Mouse (Mus musculus) yolk sac, embryonic 10.5 days (tissue): ENCODE measurements around the gene Hist1h2ai.

Source experiments
- DNase-seq: peaks from one replicate; pipeline ENCODE4 v3.0.0-alpha.2; 2017; ENCODE audit warnings: low spot score

The Hist1h2ai gene

GRCm38 (mm10) chr13:21715864-21716539, at the start of gene Hist1h2ai, which contains the start of gene Hist1h2bl:
Gene Hist1h2ai (plus strand): TSS chr13:21716422.
Gene Hist1h2bl (minus strand): TSS chr13:21716143.
- DNase-seq = peak; percentile 96

- no peak for DNase-seq
Observed at GRCm38 (mm10) chr13:21677305-21677704, 38.9 kb upstream of the Hist1h2ai start, which contains the start of gene Olfr1360. Gene Olfr1360 (minus strand): TSS chr13:21677405.

DNA sequence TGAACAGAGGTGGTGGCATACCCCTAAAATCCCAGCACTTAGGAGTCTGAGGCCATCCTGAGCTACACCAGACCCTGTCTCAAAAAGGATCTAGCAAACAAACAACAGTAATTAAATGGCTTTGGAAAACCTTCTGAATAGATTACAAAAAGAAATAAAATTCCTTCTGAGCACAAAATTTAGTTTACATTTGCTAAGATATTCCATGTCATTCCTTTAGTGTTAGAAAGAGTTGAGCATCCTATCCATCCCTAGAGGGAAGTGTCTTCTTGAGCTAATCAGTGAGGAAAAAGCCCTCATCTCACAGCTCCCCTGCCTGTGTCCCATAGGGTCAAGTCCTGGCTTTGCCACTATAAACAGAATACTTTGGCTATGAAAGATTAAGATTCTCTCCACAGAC, 18.4 kb upstream of the Hist1h2ai start, which contains the start of gene Olfr1359:
TSS of gene Olfr1359 (plus strand) at position 301 of the 400 bp plus-strand sequence.
- no peak for DNase-seq

DNA sequence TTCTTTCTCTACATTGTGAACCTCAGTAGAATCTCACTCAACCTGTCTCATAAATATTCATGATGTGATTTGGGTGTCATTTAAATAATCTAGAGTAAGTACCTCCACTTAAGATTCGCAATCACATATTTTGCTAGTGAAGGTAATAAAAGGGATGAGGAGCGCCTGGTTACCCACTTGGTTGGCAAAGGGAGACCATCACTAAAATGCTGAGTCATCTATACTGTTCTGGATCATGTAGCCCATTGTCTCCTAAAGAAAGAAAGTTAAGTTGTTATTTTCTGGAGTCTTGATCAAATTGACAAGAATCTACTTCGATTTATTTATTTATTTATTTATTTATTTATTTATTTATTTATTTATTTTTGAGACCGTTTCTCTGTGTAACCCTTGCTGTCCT, 9.6 kb upstream of the Hist1h2ai start:
- no peak for DNase-seq

DNA sequence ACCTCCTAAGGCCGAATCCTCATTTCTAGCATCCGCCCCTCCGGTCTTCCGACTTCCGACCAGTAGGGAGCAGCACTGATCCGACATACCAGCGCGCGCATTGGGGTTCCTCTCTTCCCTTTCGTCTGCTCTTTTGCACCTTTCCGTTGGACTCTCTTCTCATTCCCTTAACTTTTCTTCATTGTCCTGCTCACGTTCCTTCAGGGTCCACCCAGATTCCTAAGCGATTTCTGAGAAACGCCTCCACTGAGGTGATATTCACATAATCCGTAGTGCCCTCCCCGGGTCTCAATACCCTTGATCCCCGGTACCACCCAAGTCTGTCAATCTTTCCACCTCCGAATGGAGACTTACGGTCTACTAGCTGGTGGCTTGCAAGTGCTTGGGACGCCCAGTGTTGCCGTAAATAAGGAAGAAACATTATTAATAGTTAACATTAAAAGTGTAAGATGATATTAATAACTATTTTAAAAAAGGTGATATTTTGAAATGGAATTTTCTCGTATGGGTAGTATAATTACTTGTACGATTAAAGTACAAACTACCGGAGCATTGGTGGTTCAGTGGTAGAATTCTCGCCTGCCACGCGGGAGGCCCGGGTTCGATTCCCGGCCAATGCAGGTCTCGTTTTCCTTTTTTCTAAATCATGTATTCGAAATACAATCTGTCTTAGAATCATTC, 6.1 kb upstream of the Hist1h2ai start:
- peak; percentile 89 for DNase-seq

DNA sequence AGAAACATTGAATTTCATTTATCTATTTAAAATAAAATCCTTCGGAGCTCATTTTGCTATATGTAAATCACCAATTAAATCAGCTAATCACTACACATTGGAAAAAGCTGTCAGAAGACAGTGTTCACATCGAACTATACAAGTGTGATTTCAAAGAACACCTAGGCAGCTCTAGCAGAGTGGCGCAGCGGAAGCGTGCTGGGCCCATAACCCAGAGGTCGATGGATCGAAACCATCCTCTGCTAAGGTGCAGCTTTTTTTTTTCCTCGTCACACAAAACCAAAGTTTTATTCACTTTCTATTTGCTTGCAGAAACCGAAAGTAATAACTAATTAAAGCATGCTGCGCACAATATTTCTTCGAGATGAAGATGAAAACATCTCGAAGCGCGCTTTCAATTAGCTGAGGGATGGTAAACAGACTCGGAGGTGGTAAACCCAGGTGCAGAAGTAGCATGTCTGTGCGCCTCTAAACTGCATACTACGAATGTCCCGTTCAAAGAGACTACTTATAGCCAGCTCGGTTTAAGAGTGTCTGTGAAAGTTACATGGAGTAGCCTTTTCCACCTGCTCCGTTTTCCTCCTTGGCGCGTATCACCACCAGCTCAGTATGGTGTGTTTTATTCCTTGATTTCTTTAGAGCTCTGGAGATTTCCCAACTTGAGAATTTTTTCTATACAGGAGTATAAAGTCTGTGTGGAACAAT, 5.2 kb upstream of the Hist1h2ai start:
- peak; percentile 81 for DNase-seq

DNA sequence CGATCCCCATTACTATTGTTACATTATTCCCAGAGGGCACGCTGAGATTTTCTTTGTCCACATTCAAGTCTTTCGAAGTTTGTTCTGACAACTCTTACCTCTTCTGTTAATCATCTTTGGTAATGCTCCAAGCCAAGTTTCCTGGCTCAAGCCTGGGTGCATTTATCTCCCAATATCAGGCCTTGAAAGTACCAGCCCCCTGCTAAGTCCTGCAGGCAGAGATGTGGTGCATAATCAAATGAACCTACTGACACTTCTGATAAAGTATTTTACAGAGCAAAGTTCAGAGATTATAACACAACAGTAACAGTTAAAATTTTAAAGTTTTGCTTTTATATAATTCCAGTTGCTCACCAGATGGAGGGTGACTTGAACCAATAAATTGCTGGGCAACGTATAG, 4.5 kb upstream of the Hist1h2ai start:
- no peak for DNase-seq

- peak; percentile 64 for DNase-seq
Observed at GRCm38 (mm10) chr13:21714725-21715124, 1.5 kb upstream of the Hist1h2ai start.

GRCm38 (mm10) chr13:21715131-21715863, 925 bp upstream of the Hist1h2ai start:
- DNase-seq = peak; percentile 62

DNA sequence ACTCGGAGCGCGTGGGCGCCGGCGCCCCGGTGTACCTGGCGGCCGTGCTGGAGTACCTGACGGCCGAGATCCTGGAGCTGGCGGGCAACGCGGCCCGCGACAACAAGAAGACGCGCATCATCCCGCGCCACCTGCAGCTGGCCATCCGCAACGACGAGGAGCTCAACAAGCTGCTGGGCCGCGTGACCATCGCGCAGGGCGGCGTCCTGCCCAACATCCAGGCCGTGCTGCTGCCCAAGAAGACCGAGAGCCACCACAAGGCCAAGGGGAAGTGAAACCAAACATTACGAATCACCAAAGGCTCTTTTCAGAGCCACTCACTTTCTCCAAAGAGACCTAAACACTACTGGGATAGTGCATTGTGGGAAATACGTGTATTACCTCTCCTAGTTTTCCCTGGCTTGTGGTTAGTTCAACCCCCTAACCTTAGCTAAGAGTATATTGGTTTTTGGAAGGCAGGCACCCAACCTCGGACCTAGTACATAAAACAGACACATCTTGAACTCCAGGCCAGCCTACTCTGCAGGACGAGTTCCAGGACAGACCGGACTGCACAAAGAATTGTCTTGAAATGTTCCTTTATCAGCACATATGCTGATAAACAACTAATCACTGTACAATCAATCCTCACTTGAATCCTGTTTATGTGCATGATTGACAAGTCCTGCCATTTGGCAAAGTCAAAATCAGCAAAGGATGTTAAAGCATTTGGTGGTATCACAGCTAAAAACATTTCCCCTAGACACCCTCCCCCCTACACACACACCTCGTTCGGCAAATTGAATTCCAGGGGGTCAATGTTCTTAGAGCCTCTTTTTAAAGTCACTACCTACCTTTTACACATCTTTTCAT, 544 bp downstream of the Hist1h2ai start:
- peak; percentile 77 for DNase-seq

GRCm38 (mm10) chr13:21717397-21718357, 1.5 kb downstream of the Hist1h2ai start, which contains the start of gene Hist1h3h:
Gene Hist1h3h (plus strand): TSS chr13:21717659.
- peak; percentile 95 for DNase-seq

DNA sequence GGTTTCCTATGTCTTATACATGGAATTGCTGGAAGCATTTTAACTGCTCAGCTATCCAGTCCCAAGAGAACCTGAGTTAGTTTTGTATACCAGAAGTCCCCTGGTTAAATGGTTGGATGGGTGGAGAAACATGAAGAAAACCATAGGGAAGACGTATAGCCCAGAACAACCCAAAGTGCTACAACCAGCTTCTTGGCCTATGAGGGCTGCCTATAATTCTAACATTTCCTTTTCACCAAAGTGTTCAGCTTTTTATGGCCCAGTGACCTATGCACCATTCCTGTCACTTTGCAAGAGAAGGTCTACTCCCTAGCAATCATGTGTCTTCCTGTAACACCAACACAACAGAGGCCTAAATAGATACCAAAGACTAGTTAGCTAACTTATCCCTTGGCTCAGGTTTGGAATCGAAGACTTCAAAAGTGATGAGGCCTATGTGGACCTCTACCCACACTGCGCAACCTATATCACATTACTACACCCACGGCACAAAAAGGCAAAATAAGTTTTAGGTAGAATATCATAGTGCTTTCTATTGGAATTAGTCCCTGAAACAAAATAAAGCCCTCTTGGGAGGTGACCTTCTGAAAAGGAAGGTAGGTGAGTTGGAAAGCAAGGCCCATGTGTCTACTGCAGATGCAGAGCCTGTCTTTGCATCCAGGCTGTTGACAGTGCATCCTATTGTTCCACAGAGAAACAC, 2.3 kb downstream of the Hist1h2ai start:
- DNase-seq = peak; percentile 70

GRCm38 (mm10) chr13:21721107-21721756, 5.0 kb downstream of the Hist1h2ai start:
- DNase-seq = peak; percentile 48

- peak; percentile 92 for DNase-seq
Observed at GRCm38 (mm10) chr13:21721757-21722372, 5.6 kb downstream of the Hist1h2ai start, which contains the start of gene Hist1h2bm. Gene Hist1h2bm (plus strand): TSS chr13:21722044.

- peak; percentile 60 for DNase-seq
Observed at GRCm38 (mm10) chr13:21722373-21722925, 6.2 kb downstream of the Hist1h2ai start.

DNA sequence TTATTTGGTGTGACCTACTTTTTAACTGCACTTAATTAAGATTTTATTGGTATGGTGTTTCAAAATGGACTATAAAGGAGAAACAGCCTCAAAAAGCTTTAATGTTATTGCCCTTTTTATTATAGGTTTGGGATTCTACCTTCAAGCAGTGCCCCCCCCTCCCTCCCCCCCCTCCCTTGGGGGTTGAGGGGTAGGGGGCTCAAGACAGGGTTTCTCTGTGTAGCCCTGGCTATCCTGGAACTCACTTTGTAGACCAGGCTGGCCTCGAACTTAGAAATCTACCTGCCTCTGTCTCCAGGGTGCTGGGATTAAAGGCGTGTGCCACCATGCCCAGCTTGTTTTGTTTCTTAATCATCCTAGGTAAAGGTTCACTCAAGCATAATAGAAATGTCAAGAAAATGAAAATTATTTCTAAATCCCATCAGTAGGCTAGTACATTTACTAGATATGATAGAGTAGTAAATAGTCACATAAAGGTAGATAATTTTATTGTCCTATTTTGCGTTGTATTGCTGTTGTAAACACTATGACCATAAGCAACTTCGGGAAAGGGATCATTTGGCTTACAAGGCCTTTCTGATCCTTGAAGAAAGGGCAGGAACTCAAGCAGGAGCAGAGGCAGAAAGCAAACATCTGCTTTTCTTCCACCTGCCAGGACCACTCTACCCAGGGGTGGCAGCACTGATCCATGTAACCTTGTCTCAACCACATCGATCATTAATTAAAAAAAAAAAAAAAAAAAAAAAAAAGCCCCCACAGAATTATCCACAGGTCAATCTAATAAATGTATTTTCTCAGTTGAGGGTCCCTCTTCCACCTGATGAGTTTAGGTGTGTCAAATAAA, 7.0 kb downstream of the Hist1h2ai start:
- no peak for DNase-seq
